Mouse (Mus musculus): ENCODE results near the gene Itm2a.

Gene Itm2a

DNA sequence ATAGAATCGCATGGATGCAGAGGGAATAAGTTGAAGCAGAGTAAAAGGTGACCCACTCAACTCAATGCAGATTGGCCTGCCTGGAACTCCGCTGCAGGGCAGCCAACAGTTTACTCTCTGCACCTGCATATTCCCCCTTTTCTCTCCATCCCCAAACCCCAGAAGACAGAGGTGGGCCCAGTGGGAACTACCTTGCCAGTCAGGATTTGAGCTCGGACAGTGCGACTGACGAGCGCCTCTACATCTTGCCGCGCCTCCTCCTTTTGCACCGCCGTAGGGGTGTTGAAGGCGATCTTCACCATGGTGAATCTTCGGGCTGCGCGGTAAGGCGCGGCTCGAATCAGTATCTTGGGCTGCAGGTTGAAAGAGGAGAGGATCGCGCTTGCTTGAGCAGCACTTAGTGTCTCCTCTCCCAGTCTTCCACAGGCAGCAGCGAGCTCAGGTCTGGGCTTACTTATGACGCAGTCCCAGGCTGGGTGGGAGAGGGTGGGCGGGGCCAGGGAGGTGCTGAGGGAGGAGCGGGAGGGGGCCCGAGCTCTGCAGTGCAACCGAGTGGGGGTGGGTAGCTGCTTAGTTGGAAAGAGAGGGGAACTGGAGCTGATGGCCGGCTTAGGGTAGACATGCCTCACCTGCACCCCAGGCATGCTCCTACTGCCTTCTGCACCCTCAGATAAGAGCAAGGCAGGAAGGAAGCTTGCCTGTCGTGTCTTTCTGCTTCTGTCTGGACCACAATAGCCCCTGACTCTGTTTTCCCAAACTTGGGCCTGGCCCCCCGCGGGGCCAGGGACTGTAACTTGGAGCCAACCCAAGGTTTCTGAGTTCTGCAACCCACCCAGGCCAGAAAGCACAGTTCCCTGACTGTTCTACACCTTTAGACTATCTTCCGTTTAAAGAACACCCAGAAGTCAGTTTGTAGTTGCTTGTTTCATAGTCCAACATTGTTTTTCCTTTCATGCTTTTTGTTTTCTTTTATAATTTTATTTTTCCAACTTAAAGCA lies at the start of gene Itm2a:
Gene Itm2a, minus strand, starts transcription at position 462 of the 998 bp plus-strand sequence.
- peak; percentile 72 for DNase-seq (ENCODE audit: low read depth, low spot score)

DNA sequence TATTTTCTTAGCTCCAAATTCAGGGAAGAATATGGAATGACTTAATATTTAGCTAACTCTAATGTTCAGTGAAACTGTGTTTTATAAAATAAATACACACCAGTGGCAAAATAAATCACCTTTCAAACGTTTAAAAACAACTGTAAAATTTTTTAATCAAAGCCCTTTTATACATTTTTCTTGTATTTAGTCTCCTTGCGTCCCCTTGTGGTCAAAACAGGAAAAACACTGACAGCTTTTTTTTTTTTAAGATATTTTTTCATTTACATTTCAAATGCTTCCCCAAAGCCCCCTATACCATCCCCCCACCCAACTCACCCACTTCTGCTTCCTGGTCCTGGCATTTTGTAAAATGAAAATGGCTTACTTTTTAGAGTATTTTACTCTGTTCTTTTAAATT lies 32.7 kb upstream of the Itm2a start:
- DNase-seq (ENCODE audit: low read depth, low spot score) = peak; percentile 18

GRCm38 (mm10) chrX:107421304-107421703 lies 18.1 kb upstream of the Itm2a start:
- peak; percentile 51 for DNase-seq (ENCODE audit: low read depth, low spot score)

- no peak for DNase-seq (ENCODE audit: low read depth, low spot score)
Observed at GRCm38 (mm10) chrX:107417345-107417744, 14.2 kb upstream of the Itm2a start.

DNA sequence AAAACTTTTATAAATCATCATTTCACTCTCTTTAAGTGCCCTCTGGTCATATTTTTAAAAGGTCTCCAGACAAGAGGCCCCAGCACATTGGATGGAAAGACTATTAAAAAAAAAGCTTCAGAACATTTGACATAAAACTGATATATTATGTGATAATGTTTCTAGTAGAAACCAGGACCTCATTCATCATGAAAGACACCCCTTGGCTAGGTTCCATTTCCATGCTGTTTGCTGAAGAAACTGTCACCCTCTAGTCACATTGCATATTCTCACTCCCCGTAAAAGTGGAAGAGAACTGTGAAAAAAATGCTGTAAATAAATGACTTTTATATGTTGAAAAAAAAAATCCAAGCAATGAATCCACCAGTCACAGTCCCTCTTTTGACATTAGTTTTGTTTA lies 12.8 kb upstream of the Itm2a start:
- no peak for DNase-seq (ENCODE audit: low read depth, low spot score)

DNA sequence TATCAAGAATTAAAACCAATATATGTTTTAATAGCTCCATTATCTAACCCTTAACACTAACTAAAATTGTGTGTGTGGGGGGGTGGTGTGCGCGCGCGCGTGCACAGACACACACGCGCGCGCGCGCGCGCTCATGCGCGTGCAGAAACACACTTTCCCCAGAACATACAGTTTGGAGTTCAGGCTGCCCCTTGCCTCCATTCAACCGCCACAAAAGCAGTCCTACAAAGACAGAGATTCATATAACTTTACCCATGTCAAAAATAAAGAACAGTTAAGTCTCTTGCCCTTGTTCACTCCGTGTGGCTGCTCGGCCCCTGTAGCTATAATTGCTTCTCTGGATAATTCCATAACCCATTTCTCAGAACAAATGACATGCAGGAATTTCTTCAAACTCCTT lies 695 bp downstream of the Itm2a start:
- DNase-seq (ENCODE audit: low read depth, low spot score) = peak; percentile 58

- DNase-seq (ENCODE audit: low read depth, low spot score) = no peak
Observed at GRCm38 (mm10) chrX:107399087-107399486, 4.1 kb downstream of the Itm2a start.

GRCm38 (mm10) chrX:107393256-107393655 lies 9.9 kb downstream of the Itm2a start:
- no peak for DNase-seq (ENCODE audit: low read depth, low spot score)

DNA sequence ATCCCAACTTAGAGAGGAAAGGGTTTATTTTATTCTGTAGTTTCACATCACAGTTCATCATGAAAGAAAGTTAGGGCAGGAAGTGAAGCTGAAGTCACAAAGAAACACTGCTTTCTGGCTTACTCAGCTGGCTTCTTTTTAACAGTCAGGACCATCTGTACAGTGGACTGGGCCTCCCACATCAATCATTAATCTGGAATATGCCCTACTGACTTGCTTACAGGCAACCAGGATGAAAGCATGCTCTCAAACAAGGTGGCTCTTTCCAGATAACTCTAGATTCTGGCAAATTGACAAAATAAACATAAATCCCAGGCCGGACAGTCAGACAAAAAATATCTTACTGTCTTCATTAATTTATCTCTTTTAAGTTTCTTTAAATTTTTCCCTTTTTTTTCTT lies 27.8 kb downstream of the Itm2a start:
- DNase-seq (ENCODE audit: low read depth, low spot score) = no peak

Data from CD4-positive helper T cell, adult 2 months (primary cell).